Mouse (Mus musculus) layer of hippocampus, postnatal 36 days (tissue): ENCODE data around the gene Mrps21. TPM values are rescaled to one million over a fixed set of nuclear protein-coding genes. Genes with fewer than 3 reads are reported as not detected.
"Not testable (repeated sequence)": the region's sequence is repeated elsewhere in the genome, so short reads cannot be mapped to it uniquely, and the experiment has no call there.

ENCODE experiments used
- DNase-seq, 2 experiments: peaks; one replicate each; pipeline ENCODE4 v3.0.0; 2022
- total RNA-seq, 2 experiments: library from RNA; stranded (reverse); gene quantifications; 2 replicates each; pipeline ENCODE4 v1.2.3; 2021

Gene Mrps21
- total RNA-seq, 2 experiments from 2014 or later: 159 to 165 TPM

DNA sequence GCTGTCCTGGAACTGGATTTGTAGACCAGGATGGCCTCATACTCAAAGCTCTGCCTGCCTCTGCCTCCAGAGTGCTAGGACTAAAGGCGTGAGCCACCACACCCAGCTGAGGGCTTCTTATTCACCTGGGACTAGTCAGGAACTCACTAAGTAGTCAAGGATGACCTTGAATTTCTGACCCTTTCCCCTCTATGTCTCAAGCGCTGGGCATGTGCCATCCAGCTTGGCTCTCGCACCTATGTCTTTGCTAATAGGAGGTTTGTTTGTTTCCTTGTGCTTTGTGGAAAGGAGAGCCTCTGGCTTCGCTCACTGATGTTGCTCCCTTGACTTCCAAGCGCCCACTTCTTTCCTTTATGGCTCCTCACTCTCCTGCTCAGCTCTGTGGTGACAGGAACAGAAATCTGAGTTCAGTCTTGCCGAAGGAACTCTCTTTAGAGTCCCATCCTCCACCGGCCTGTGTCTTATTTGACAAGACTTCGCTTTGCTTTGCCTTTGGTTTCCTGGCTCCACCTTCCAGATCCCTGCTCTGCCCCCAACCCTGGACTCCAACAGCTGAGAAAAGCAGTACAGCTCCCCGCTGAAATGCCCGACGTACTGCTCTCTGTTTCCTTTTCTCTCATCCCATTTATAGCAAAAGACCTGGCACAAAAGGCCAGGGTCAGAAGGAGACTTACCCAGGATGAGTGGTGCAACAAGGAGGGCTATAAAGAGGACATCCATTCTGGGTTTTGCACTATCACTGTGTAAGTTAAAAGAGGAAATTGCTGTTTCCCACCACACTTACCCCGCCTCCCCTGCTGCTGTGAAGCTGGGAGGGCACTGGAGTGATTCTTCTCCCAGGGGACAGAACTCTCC, 20.1 kb upstream of the Mrps21 start, which contains the start of gene BC028528:
TSS of gene BC028528 (minus strand) at position 795 of the 855 bp plus-strand sequence.
- DNase-seq: no peak

DNA sequence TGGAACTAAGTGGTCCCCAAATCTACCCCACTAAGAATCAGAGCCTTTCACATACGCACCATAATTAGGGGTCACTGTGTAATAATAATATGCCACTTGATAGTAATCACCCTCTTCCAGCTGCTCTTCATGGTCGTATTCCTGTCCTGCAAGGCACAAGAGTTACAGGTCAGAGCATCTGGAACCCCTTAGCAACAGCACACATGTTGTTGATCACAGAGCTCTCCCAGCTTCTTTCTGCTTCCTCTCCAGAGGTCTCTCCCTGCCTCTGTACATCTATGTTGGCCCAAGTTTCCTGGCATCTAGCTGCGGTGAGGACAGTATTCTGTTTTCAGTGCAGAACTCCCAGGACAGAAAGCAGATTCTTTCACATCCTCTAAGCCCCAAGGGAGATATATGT, 18.3 kb upstream of the Mrps21 start:
- DNase-seq: no peak

- DNase-seq: no peak
Observed at GRCm38 (mm10) chr3:95887596-95887995, 16.3 kb upstream of the Mrps21 start.

- DNase-seq: no peak
Observed at GRCm38 (mm10) chr3:95884400-95884799, 13.1 kb upstream of the Mrps21 start.

DNA sequence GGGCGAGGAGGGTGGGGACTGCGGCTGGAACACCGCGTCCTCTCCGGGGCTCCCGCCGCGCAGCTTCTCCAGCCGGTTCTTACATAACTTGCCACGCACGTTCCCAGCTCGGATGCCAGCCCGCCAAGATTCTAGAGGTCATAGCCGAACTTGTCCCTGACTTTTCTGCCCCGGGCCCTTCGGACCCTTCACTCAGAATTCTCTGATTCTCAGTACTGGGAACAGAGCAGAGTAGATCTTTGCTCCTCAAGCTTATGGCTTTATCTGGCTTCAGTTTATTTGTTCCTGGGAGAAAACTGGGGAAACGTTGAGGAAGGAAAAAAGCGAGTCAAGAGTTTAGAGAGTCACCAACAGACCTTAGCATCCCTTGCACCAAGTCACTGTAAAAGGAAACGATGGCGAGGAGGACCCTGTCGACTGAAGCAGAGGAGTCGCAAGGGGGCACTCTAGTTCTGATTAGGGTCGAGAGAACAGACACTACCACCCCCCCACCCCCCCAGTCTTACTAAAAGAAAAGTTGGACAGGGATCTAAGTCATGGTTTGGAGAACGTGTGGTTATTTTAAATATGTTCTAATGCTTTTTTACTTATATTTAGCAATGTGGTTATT, 11.6 kb upstream of the Mrps21 start:
- DNase-seq: peak; percentile 60 to 64

DNA sequence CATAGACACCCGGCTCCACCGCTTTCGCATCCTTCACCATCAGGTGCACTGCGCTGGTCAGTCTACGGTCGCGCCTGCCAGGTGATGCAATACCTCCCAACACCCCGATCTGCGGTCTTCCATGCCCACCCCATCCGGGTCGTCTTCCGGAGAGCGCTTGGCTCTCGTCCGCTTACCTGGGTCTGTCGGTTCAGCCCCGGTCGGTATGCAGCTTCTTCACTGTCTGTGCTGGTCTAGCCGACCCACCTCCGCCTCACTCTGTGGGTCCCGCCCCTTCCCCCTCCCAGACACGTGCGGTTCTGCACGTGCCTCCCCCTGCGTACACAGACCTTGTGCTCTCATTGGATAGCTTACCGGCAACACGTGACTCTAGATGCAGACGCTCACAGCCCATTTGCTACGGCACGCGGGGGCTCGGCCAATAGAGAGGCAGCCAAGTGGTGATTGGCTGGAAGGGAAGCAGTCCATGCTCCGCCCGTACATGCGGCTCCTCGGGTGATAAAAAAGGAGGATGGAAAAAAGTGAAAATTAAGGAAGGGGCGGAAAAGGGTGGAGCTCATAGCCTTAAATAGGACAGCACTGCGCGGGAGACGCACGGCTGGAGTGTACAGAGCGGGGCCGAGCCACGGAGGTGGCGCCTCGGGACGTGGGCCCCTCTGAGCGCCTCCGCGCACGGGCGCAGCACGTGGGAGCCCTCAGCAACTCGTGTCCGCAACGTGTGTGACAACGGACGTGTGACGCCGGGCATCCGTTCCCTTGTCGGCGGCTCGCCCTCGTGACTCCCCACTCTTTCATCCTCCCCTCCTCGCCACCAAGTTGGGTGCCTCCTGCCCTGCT, 10.9 kb upstream of the Mrps21 start, which contains the start of gene Ciart:
TSS of gene Ciart (minus strand) at position 273 of the 837 bp plus-strand sequence.
- DNase-seq: peak; percentile 95 to 96

GRCm38 (mm10) chr3:95879063-95879462, 7.7 kb upstream of the Mrps21 start:
- no peak for DNase-seq

- DNase-seq: no peak
Observed at GRCm38 (mm10) chr3:95872048-95872447, 729 bp upstream of the Mrps21 start.

DNA sequence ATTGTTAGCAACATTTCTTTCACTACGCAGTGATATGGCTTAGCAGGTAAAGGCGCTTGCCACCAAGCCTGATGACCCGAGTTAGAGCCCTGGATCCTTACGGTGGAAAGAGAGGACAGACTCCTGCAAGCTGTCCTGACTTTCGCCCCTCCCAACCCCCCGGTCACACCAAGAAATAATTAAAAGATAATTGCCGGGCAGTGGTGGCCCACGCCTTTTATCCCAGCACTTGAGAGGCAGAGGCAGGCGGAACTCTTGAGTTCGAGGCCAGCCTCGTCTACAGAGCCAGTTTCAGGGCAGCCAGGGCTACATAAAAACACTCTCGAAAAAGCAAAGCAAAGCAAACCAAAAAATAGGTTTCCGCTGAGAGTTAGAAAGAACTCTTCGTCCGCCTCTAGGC, 343 bp downstream of the Mrps21 start:
- DNase-seq: peak in 1 of 2 experiments; percentile 32

GRCm38 (mm10) chr3:95867408-95867807, 3.9 kb downstream of the Mrps21 start:
- no peak for DNase-seq

GRCm38 (mm10) chr3:95866071-95866470, 5.2 kb downstream of the Mrps21 start:
- DNase-seq: no peak

- no peak for DNase-seq
Observed at GRCm38 (mm10) chr3:95865571-95865970, 5.7 kb downstream of the Mrps21 start.

DNA sequence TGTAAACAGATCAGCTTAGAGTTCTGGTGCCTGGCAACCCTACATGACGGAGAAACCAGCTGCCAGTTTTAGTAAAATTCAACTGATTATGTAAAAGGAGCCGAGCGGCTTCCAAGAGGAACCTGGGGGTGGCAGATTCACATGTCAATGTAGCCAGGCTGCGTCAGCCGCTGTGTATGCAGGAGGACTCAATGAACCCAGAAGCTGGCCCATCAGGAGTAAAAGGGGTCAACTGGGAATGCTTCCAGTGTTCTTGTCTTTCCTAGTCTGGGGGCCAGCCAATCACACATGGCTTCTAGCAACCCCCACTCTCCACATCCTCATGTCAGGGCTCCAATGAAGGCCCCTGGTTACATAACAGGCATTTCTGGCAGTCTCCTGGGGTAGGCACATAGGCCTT, 6.3 kb downstream of the Mrps21 start:
- peak; percentile 69 to 73 for DNase-seq

- DNase-seq: no peak
Observed at GRCm38 (mm10) chr3:95863578-95863977, 7.7 kb downstream of the Mrps21 start.

DNA sequence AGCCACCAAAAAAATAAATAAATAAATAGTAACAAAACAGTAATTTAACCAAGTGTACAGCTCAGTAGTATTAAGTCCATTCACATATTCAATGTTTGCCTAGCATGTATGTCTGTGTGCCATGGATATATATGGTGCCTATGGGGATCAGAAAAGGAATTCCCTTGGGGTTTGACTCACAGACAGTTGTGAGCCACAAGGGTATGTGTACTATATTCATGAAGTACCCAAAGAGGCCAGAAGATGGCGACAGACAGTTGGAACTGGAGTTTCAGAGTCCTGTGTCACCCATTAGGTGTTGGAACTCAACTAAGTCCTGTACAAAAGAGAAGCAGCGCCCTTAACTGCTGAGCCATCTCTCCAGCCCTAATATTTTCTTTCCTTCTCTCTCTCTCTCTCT, 9.5 kb downstream of the Mrps21 start:
- DNase-seq: peak in 1 of 2 experiments; percentile 30

GRCm38 (mm10) chr3:95861216-95861615, 10.1 kb downstream of the Mrps21 start:
- no peak for DNase-seq

GRCm38 (mm10) chr3:95860323-95860722, 11.0 kb downstream of the Mrps21 start:
- no peak for DNase-seq

DNA sequence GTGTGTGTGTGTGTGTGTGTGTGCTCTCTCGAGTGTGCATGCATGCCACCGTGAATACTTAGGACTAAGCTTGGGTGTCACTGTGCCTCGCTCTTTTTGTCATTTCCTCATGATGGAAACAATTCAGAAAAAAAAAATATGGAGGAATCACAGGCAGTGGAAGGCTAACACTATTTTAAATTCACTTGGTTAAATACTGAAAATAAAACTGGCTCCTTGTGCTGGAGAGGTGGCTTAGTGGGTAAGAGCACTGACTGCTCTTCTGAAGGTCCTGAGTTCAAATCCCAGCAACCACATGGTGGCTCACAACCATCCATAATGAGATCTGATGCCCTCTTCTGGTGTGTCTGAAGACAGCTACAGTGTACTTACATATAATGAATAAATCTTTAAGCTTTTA, 13.0 kb downstream of the Mrps21 start:
- not testable (repeated sequence) for DNase-seq

DNA sequence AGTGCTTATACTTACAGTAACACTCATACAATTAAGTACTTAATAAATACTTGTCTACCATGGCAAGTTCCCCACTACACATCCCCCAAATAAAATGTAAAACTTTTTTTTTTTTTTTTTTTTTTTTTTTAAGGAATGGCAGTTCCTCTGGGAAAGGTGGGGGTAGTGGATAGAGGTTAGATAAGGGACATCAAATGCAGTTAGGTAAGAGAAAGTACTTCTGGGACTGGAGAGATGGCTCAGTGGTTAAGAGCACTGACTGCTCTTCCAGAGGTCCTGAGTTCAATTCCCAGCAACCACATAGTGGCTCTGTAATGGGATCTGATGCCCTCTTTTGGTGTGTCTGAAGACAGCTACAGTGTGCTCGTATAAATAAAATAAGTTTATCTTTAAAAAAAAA, 14.3 kb downstream of the Mrps21 start:
- not testable (repeated sequence) for DNase-seq

GRCm38 (mm10) chr3:95856115-95856514, 15.2 kb downstream of the Mrps21 start:
- DNase-seq: no peak

DNA sequence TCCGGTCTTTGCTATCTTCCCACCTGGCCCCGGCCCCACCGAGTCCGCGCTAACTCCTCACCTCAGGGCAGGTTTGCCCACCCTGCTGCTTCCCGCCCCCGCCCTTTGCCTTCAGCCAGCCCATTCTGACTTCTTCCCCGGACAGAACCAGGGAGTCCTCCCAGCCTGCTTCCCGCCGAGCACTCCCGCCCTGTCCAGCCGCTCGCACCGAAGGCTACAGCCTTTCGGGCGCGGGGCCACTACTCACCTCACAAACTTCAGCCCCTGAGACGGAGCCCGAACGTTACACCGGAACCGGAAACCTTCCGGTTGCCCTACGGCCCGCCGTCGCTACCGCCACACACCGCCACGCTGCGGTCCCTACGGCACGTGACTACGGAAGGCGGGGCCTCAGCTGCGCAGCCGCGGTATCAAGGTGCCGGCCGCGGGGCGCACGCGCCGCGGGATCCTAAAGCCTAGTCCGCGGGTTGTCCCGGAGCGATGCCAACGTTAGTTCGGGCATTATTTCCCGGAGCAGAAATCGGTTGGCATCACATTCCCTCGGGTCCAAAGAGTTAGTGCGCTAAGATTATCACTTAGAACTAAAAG, 15.7 kb downstream of the Mrps21 start, which contains the start of gene Prpf3:
TSS of gene Prpf3 (minus strand) at position 384 of the 588 bp plus-strand sequence.
- peak; percentile 94 for DNase-seq

GRCm38 (mm10) chr3:95851317-95851716, 20.0 kb downstream of the Mrps21 start:
- no peak for DNase-seq
